Mouse (Mus musculus) embryo, embryonic 10.5 days (tissue): Measurements from ENCODE around the gene Btbd7.

Experiments
- DNase-seq: peaks from one replicate; pipeline ENCODE4 v3.0.0-alpha.2; 2015; ENCODE audit warnings: low spot score

The Btbd7 gene

DNA sequence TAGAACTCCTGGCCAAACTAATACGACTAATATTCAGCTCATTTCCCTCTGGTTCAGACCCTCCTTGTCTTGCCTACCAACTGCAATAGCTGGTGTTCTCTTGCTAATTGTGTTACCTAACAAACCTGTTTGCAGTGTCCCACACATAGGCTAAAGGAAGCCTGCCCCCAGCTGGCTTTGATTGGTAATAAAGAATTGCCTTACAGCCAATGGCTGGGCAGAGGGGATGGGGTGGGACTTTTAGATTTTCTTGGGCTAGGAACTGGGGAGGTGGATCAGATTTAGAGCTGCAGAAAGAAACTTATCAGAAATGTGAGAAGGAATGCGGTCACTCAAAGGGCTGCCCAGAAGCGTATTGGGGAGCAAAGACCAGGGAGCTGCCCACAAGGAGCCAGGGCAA is 98.8 kb downstream of the Btbd7 start:
- DNase-seq = peak; percentile 21

DNA sequence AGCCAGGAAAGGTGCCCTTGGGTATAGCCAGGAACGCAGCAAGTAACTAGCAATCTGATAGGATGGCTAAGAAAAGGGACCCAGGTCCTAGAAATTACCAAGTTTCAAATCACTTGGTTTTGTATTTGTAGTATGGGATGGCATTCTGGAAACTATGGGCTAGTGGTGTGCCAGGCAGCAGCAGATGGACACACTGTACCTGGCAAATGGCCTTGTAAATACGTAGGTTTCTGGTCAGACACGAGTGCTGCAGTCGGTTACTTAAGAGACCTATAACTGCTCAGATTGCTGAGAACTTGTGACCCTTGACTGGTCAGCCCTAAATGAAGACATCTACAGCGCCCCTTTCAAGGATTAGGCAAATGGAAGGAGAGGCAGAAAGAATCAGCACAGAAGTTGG is 100.1 kb downstream of the Btbd7 start:
- DNase-seq = no peak

DNA sequence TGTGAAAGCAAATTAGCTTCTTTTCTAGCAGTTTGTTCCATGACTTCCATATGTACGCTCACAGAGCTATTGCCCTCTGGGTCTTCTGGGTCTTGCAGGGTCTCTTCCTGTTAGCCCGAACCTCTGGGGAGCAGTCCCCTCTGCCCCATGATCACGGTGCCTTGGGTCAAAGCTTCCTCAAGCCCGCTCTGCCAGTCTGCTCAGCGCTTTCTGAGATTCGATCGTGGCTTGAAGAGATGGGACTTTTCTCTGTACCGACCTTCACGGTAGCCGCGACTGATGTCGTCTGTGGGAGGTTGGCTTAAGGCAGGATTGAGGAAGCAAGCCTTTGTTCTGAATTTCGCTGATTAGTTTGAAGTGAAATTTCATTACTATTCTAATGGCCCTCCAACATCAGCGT is 102.2 kb downstream of the Btbd7 start:
- no peak for DNase-seq

DNA sequence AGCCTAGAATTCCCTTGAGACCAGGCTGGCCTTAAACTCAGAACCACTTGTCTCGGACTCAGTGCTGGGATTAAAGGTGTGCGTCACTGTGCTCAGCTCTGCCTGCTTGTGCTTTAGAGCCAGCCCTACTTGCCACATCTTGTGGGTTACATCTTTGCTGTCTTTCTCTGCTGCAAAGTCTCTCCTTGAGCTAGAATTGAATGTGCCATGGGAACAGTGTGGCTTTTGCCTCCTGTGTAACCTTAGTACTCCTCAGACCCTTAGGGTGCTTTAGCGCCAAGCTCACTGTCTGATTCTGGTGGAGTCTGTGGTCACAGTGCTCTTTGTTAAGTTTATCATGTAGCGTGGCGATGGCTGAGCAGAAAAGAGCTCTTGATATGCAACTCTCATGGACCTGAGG is 105.6 kb downstream of the Btbd7 start:
- no peak for DNase-seq

DNA sequence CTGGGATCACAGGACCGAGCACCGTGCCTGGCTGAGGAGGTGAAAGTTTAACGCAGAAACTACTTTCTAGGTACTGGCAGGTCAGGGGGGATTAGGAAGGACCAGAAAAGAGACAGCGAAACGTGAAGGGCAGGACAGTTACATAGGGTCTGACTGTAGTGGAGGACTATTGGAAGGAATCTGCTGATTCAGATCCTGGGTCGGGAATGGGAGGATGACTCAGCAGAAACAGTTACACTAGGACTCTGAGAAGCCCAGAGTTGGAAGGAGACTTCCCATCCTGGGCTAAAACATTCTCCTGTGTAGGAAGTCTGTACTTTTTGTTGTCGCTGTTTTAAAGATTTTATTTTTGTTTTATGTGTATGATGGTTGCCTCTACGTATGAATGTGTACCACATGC is 106.7 kb downstream of the Btbd7 start:
- DNase-seq = no peak

DNA sequence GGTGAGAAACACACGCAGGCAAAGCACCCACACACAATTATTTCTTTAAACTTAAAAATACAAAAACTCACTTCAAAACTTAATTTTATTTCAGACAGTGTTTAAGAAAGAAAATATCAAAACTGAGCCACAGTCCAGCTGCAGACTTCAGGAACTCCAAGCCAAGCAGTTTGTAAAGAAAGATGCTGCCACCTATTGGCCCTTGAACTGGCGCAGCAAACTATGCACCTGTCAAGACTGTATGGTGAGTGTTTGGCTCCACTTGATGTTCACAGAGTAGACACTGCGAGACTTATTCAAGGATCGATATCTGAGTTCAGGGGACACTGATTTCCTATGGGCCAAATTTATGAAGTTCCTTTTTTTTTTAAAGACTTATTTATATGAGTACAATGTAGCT is 109.3 kb downstream of the Btbd7 start:
- no peak for DNase-seq

DNA sequence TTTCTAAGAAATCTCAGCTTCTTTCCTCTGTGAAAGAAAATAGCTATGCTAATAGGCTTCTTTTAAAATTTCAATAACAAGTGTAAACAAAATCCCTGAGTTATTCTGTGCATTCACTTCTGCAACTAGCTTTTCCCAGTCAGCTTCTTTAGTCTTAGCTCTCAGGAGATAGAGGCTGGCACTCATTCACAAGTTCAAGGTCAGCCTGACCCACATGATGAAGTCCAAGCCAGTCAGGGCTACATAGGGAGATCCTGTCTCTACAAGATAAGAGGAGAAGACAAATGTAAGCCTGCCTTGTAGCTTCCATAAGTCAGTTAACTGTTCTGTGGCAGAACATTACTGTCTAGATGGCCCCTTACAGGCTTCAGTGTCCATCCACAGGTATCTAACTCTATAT is 114.6 kb downstream of the Btbd7 start:
- no peak for DNase-seq

DNA sequence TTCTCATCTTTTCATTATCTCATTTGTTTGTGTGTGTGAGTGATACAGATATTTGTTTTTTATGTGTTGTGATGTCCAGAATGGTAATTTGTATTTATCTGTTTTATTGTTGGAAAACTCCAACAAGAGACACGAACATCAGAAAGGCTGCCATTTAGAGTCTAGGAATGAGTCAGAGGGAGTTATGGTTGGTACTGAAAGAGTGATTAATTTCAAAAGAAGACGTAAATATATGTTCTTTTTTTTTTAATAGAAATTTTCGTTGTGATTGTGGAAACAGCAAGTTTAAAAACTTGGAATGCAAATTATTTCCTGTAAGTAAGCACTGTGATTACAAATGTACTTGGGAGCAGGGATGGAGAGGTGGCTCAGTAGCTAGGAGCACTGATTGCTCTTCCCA is 116.6 kb downstream of the Btbd7 start:
- no peak for DNase-seq

DNA sequence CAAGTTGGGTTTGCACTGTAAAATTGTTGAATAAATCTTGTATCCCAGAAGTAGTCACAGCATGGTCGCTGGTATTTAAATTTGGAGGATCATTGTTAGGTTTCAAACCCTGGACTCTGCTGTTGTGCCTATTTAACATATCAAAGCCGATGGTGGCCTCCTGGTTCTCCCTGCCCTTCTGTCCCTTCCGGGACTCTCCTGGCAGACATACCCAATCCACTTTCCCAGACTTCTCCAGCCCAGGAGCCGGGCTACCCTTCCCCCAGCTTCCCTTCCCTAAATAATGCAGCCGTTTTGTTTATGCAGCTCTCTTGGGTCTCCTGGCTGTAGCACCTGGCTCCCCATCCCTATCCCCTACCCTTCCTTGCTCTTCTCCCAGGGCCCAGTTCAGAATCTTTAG is 119.3 kb downstream of the Btbd7 start:
- DNase-seq = peak; percentile 23

DNA sequence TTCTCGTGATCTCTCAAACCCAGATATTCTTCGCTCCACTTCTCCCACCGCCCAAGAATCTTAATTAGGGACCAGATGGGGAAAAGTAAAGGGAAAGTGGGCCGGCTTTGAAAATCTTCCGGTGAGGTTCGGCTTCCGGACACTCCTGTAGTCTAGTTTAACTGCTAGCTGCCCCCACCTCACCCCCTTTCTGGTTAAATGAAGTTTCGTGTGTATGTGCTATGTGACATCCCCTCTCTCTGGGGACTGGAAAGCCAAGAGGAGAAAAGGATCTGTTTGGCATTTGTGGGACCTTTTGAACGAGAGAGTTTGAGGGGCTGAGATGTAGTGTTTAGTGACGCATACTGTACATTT is 119.9 kb downstream of the Btbd7 start, which contains the start of gene Gm20604:
Gm20604 (minus strand) TSS at position 270 of the 354 bp plus-strand sequence.
- DNase-seq = peak; percentile 35

DNA sequence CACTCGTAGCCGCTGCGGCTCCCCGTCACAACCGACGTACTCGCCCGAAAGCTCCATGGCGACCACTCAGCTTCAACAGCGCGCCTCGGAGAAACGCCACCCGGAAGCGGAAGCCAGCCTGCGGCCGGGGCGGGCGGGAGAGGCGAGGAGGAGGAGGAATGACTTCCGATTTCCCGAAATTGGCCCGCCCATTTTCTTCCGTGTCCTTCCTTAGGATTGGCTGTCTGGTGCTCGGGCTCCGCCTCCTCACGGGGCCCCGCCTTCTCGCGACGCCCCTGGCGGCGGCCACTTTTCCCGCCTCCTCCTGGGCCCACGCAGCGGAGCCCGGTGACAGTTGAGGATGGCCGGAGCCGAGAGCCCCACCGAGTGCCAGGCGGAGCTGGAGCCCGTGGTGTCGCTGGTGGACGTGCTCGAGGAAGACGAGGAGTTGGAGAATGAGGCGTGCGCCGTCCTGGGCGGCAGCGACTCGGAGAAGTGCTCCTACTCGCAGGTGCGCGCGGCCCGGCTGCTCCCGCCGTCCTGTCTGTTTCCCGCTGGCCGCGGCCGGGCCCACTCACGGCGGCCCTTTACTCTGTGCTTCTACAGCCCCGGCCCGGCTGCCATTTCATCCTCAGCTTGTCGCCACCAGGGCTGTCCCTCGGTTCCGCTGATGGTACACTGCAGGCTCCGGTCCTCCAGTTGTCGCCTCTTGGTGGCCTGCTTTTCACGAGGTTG is 120.4 kb downstream of the Btbd7 start, which contains the start of the genes Gm28051, Gon7 and Ubr7:
Gm28051 (minus strand) TSS at position 77 of the 714 bp plus-strand sequence.
Gon7 (minus strand) TSS at position 115 of the 714 bp plus-strand sequence.
Ubr7 (plus strand) TSS at position 279 of the 714 bp plus-strand sequence.
- peak; percentile 98 for DNase-seq

DNA sequence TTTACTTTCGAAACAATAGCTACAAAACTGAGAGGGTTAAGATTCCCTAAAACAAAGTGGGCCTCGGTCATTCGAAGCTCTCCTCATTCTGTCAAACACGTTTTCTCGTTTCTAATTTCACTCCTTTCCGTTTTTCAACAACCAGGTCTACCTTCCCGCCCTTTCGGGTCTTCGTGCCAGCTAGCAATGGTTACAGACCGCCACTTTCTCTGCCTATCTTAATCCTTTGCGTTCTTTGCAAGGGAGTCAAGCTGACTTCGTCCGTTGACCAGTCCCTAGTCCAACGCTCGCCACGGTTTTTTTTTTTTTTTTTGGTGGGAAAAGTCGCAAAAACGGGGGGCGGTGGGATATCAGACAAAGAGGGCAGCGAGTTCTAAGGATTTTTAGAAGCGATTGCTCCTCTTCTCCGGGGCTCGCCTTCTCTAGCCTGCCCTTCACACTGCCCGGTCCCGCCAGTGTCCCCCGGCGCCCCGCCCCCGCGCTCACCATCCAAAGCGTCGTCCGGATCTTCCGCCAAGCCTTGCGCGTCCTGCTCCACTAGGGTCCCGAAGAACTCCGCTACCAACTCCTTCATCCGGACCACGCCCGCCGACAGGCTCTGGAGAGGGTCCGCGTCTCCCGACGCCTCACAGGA is 121.1 kb downstream of the Btbd7 start:
- peak; percentile 42 for DNase-seq

DNA sequence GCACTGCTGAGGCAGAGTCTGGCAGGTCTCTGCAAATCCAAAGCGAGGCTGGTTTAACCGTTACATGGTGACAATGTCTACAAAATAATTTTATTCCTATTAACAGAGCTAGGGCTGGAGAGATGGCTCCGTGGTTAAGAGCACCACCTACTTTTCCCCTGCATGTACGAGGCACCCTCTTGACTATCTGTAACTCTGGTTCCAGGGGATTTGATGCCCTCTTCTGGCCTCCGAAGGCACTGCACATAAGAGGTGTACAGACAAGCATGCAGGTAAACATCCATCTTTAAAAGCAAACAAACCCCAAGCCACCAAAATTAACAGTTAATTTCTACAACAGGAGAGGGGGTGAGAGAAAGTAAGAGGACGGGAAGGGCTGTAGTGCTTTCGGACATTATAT is 122.0 kb downstream of the Btbd7 start:
- peak; percentile 29 for DNase-seq

DNA sequence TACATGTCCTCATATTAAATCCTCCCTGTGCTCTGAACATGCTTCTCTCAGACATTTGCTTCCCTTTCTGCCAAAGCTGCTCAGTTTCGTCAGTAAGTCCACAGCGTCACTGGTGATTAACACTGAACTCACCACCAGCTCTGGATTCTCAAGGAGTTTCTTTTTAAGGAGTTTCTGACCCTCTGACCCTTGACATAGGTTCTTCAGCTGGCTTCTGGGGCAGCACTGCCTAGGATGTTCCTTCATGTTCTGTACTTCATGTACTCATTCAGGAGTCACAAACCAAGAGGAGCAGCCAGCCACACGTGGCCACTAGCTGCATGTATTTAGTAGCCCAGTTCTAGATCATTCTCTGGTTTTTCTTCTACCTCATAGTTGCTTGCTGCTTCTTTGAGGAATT is 130.0 kb downstream of the Btbd7 start:
- DNase-seq = no peak

DNA sequence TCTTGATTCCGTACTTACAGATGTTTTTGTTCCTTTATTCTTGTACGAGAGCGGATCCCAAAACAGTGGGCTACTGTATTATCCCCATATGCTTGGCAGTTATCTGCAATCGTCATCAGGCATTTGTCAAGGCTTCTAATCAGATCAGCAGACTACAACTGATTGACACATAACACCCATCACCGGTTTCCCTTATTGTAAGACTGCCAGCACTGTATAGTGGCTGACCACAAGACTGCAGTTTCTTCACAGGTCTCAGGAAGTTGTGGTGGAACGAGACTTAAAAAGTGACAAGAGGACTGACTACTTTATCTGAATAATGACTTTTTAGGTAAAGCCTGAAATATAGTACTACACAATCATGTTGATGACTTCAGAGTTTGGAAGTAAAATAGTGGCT is 133.4 kb downstream of the Btbd7 start:
- peak; percentile 18 for DNase-seq

DNA sequence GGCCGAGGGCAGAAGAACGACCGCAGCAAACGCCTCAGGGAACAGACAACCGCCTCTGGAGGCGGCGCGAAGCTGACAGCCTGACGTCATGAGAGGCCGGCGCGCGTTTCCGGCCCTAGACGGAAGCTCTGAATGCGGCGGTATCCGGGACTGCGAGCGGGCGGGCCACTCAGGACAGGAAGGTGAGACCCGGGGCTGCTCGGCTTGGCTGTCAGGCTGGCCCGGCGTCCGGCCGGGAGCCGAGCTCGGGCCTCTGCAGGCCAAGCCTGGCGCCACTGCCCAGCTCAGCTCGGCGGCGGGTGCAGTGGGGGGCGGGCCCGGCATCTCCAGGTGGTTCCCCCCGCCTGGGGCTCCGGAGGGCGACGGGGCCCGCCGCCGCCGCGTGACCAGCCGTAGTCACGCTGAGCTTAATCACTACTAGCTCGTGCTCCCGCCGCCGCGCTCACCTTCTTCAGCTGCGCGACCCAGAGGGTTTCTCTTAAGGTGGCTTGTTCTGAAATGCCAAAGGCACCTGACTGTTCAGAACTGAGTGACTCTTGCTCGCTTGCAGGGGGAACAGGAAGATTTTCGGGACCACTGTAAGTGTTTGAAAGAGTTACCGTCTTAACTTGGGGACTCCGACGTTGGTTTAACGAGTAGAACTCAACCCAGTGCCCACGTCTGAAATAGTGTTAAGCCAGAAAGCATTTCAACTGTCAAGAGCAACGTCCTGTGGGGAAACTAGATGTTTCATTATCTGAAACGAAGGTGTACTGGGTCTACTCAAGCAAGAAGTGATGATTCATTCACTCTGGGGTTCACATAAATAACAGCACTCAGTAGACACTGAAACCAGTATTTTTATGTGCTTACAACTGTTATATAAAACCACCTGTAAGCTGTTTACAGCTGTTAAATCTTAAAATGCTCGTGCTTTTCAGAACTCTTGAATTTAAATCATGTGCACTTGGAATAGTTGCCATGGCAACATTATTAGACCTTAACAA is 134.4 kb downstream of the Btbd7 start, which contains the start of the genes Moap1 and Tmem251:
Moap1 (minus strand) TSS at position 73 of the 986 bp plus-strand sequence.
Tmem251 (plus strand) TSS at position 174 of the 986 bp plus-strand sequence.
- peak; percentile 94 for DNase-seq

DNA sequence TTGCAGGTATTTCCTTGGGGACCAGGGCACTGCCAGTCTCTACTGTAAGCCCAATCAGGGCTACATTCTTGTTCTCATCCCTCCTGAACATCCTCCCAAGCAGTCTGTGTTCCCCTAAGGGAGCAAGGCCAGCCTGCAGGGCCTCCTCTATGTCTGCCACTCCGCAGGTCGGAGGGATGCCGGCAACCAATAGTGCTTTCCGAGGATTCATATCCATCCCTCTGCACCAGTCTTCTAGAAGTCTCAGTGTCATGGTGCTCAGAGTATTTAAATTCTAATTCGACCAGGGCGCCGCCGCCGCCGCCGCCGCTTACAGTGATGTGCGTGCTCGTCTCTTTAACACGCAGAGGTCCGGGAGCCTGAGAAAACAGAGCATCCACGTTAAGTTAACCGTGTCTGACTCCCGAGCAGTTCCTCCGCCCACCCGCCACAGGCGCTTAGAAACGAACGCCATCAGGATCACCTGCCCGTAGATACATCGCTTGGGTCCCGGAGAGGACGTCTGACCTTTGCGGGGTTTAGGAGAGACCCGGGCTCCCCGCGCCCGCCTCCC is 135.2 kb downstream of the Btbd7 start:
- DNase-seq = no peak

DNA sequence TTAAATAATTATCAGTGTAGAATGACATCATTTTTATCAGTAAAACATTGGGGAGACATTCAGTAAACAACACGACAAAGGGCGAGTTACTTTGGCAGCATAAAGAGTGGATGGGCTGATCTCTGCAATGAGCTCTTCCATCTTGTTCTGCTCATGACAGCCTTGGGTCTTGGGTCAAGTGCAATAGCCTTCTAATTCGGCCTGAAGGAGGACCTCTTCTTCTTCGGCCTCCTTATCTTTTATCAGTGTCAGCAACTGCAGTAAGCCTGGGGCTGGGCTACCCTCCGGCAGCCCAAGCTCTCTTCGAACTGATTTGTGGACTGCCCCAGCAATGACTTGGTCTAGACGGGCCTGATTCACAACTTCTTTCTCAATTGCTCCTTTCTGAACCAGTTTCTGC is 136.2 kb downstream of the Btbd7 start:
- DNase-seq = no peak

DNA sequence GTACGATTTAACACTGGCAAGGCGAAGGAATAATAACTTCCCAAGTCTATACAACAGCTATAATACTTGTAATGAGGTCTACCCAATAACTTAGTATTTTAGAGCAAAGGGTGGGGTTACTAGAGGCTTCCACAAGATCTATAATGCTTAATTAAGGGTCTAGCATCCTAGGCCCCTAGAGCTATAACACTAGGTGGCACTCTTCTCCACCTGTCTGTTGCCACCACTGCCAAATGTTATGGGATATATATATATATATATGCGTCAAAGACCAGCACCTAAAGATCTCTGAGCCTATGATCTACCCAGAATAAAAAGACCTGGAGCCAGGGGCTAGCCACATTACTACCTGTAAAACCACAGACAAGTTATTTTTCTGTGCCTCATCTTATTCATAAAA is 138.0 kb downstream of the Btbd7 start:
- peak; percentile 44 for DNase-seq

DNA sequence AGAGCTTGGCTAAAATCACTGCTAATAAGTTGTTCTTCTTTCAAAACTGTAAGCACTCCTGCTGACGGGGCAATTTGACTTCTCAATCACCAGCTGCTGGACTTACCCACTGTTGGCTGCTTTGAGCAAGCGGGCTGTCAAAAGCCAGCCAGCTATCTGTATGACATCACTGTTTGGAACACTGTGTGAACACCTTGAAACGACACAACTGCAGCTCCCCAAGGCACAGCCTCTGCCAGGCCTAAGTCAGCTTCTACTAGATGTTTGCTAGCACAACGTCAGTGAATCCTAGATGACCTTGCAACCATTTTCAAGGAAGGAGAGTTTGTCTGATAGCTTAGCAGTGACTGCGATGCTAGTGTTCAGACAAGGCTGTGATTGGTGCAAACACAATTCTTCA is 139.2 kb downstream of the Btbd7 start:
- no peak for DNase-seq

DNA sequence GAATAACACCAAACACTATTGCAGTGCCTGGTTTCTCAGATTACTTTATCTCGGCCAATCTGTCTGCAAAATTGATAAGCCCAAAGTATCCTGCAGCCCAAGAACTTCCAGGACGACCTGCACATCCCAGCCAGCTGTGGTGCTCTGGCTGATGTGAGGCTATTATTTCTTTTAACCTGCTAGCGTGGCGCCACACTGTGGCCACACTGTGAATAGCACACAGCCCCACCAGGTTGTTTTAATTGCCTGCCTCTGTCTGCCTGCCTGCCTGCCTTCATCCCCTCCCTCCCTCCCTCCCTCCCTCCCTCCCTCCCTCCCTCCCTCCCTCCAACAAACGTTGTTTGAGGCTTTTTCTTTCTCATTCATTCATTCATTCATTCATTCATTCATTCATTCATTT is 144.9 kb downstream of the Btbd7 start:
- peak; percentile 82 for DNase-seq
